Mouse (Mus musculus) liver, embryonic 11.5 days (tissue): Measurements from ENCODE around the gene Jmjd1c. TPM values are rescaled to one million over a fixed set of nuclear protein-coding genes. Genes with fewer than 3 reads are reported as not detected.

Source experiments
- ATAC-seq: fragments of 200-750 bp; cut with Nextera tagmentation; replicated peaks from 2 replicates; pipeline ENCODE4 v1.8.0; 2017; ENCODE audit warnings: moderate number of reproducible peaks, mild to moderate bottlenecking, moderate TSS enrichment, moderate library complexity; ENCODE audit not compliant: low FRiP score
- DNase-seq: peaks from one replicate; pipeline ENCODE4 v3.0.0-alpha.2; 2017; ENCODE audit warnings: low spot score
- H3K27ac ChIP-seq: fragments of 300-500 bp; sonication (generic); 2 replicates; pipeline ENCODE4 v1.5.1; 2014; ENCODE audit warnings: mild to moderate bottlenecking, low read depth, low read length, control low read depth
- H3K27me3 ChIP-seq: fragments of 300-500 bp; sonication (generic); replicated peaks from 2 replicates; pipeline ENCODE4 v1.6.1; 2014; ENCODE audit warnings: low read length, mixed read lengths; ENCODE audit not compliant: control insufficient read depth, insufficient read depth
- H3K36me3 ChIP-seq: fragments of 300-500 bp; sonication (generic); 2 replicates; pipeline ENCODE4 v1.6.1; 2014; ENCODE audit warnings: mild to moderate bottlenecking, low read length, moderate library complexity, mixed read lengths; ENCODE audit not compliant: control insufficient read depth, insufficient read depth
- H3K4me1 ChIP-seq: fragments of 300-500 bp; sonication (generic); replicated peaks from 2 replicates; pipeline ENCODE4 v1.6.1; 2014; ENCODE audit warnings: low read length, mixed read lengths; ENCODE audit not compliant: control insufficient read depth, insufficient read depth
- H3K4me2 ChIP-seq: fragments of 300-500 bp; sonication (generic); 2 replicates; pipeline ENCODE4 v1.6.1; 2014; ENCODE audit warnings: mild to moderate bottlenecking, control low read depth, moderate library complexity
- H3K4me3 ChIP-seq: fragments of 300-500 bp; sonication (generic); 2 replicates; pipeline ENCODE4 v1.5.1; 2014; ENCODE audit warnings: low read depth, low read length, control low read depth
- H3K9ac ChIP-seq: fragments of 300-500 bp; sonication (generic); 2 replicates; pipeline ENCODE4 v1.6.1; 2014; ENCODE audit warnings: low read depth, low read length, control low read depth
- H3K9me3 ChIP-seq: fragments of 300-500 bp; sonication (generic); 2 replicates; pipeline ENCODE4 v1.6.1; 2016; ENCODE audit warnings: low read length, inconsistent platforms, mixed read lengths; ENCODE audit not compliant: control insufficient read depth
- WGBS: fragments of 180-500 bp; shearing (Covaris S2); extraction: QIAGEN DNeasy Blood & Tissue Kit; methylation state at CpG from one replicate; pipeline ENCODE4 v1.1.7; 2014; 5-methylcytosine and 5-hydroxymethylcytosine counted together
- polyA plus RNA-seq: library from polyadenylated mRNA; unstranded; fragments of >200 nt; fragmentation: Nextera tagmentation; extraction: Ambion mirVana; gene quantifications from 2 replicates; pipeline ENCODE4 v1.2.1, GENCODE M21; 2014

The Jmjd1c gene
- polyA plus RNA-seq, 1 experiment from 2014 or later = 31.6 TPM

DNA sequence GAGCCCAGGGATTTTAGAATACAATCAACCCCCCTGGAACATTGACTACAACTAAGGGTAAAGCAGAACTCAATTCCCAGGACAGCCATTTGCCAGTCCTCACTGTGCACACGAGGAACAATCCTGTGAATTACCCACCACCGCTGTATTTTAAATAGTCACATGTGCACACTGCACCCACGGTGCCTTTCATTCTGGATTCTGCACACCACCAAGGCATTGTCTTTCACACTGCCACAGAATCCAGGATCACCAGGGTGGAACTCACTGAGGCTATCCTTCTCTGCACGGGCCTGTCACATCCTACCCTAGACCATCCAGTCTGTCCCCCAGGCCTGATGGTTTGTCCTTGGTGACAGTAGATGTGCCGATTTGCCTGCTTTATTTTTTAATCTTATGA, 30.0 kb upstream of the Jmjd1c start:
- Histone ChIP-seq H3K27me3 (no peaks in the 10 kb centered on the region), H3K36me3 (no peaks in the 10 kb centered on the region), H3K4me3 (no peak overlapping the region), H3K4me1 (no peaks in the 10 kb centered on the region), H3K27ac (no peak overlapping the region), H3K4me2 (no peak overlapping the region), H3K9me3 (no peaks in the 10 kb centered on the region), H3K9ac (no peak overlapping the region)
- WGBS = 79% methylated on average over 5 of the region's 5 CpGs
- DNase-seq = no peak
- no peak for ATAC-seq

DNA sequence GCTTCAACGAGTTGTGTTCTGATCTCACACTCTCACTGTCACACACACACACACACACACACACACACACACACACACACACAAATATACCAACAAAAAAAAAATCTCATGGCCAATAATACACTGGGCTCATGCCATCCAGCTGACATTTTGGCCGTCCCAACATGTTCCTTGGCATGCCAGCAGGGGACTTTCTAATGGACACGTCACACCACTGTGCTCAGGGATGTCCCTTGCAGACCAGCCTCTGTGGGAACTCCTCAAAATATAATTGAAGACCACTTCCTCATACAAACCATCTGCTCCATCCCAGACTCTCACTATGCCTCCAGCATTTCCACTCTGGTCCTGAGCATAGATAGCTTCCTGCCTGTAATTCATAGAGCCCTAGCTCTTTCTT, 29.5 kb upstream of the Jmjd1c start:
- H3K36me3 ChIP-seq = no peaks in the 10 kb centered on the region
- no peaks in the 10 kb centered on the region for H3K27me3 ChIP-seq
- H3K4me3 ChIP-seq = no peak overlapping the region
- ATAC-seq (no peak), DNase-seq (no peak)
- H3K4me1 ChIP-seq = no peaks in the 10 kb centered on the region
- H3K9ac ChIP-seq = no peak overlapping the region
- WGBS = 80% methylated on average over 3 of the region's 3 CpGs
- no peak overlapping the region for H3K4me2 ChIP-seq
- H3K9me3 ChIP-seq = no peaks in the 10 kb centered on the region
- H3K27ac ChIP-seq = no peak overlapping the region

GRCm38 (mm10) chr10:67069013-67069412, 26.9 kb upstream of the Jmjd1c start:
- H3K4me1 ChIP-seq = no peaks in the 10 kb centered on the region; the same call in 1 of the 2 replicates
- DNase-seq (no peak), ATAC-seq (no peak)
- H3K4me3 ChIP-seq = no peak overlapping the region
- no peak overlapping the region for H3K9ac ChIP-seq
- 45% methylated on average over 10 of the region's 10 CpGs for WGBS
- H3K36me3 ChIP-seq = no peaks in the 10 kb centered on the region
- H3K27ac ChIP-seq = no peak overlapping the region
- H3K4me2 ChIP-seq = peak overlapping the region; percentile 15
- H3K27me3 ChIP-seq = no peaks in the 10 kb centered on the region
- no peaks in the 10 kb centered on the region for H3K9me3 ChIP-seq

- DNase-seq (no peak), ATAC-seq (no peak)
- Histone ChIP-seq H3K27ac (no peak overlapping the region), H3K27me3 (no peaks in the 10 kb centered on the region), H3K4me3 (no peak overlapping the region), H3K36me3 (no peaks in the 10 kb centered on the region), H3K4me1 (no peaks in the 10 kb centered on the region; the same call in 1 of the 2 replicates), H3K4me2 (no peak overlapping the region), H3K9me3 (no peaks in the 10 kb centered on the region), H3K9ac (no peak overlapping the region)
- 76% methylated on average over 4 of the region's 4 CpGs for WGBS
These were observed 24.5 kb upstream of the Jmjd1c start for GRCm38 (mm10) chr10:67071389-67071788.

DNA sequence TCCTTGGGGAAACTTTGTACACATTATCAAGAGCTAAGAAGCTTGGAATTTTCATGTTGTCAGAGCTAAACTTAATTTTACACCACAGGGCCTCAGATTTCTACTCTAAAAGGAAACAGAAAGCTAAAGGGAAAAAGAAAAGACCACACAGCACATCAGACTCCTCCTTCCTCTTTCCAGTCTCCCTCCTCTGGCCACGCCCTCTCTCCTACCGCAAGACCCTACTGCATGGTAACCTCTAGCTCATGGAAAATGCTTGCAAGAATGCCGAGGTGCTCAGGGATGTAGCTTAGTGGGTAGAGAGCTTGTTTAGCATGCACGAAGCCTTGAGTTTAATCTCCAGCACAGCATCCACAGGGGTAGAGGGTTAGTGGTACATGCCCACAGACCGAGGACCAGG, 24.0 kb upstream of the Jmjd1c start:
- no peak overlapping the region for H3K4me2 ChIP-seq
- ATAC-seq (no peak; the same call in 1 of the 2 replicates), DNase-seq (no peak)
- H3K4me3 ChIP-seq = no peak overlapping the region
- no peaks in the 10 kb centered on the region for H3K9me3 ChIP-seq
- H3K4me1 ChIP-seq = no peaks in the 10 kb centered on the region; the same call in 1 of the 2 replicates
- no peaks in the 10 kb centered on the region for H3K27me3 ChIP-seq
- 54% methylated on average over 5 of the region's 5 CpGs for WGBS
- no peaks in the 10 kb centered on the region for H3K36me3 ChIP-seq
- H3K27ac ChIP-seq = no peak overlapping the region
- no peak overlapping the region for H3K9ac ChIP-seq

GRCm38 (mm10) chr10:67072600-67072999, 23.3 kb upstream of the Jmjd1c start:
- Histone ChIP-seq H3K9me3 (no peaks in the 10 kb centered on the region), H3K9ac (no peak overlapping the region), H3K4me3 (no peak overlapping the region), H3K27ac (no peak overlapping the region), H3K27me3 (no peaks in the 10 kb centered on the region), H3K4me2 (no peak overlapping the region), H3K4me1 (no peaks in the 10 kb centered on the region; the same call in 1 of the 2 replicates), H3K36me3 (no peaks in the 10 kb centered on the region)
- DNase-seq (no peak), ATAC-seq (no peak)
- 81% methylated on average over 4 of the region's 4 CpGs for WGBS

DNA sequence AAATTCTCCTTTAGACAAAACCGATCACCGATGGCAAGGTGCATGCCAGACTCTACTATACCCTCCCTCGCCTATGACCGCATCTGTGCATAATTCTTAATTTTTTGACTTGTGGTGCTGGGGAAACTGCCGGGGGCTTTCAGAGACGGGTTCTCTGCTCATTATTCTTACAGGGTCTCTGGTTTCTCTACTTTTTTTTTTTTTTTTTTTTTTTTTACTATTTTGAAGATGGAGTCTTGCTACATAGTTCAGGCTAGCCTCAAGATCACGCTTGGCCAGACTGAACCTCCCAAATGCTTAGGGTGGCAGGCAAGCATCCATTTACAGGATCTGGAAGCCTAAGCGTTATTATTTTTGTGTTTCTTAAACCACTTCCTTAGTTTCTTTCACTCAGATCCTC, 22.3 kb upstream of the Jmjd1c start:
- Histone ChIP-seq H3K36me3 (no peaks in the 10 kb centered on the region), H3K9me3 (no peaks in the 10 kb centered on the region), H3K9ac (no peak overlapping the region), H3K4me2 (no peak overlapping the region), H3K27ac (no peak overlapping the region), H3K27me3 (no peaks in the 10 kb centered on the region), H3K4me3 (no peak overlapping the region), H3K4me1 (peaks cover 2% of the 10 kb centered on the region)
- WGBS = 88% methylated on average over 8 of the region's 8 CpGs
- DNase-seq = no peak
- no peak for ATAC-seq

DNA sequence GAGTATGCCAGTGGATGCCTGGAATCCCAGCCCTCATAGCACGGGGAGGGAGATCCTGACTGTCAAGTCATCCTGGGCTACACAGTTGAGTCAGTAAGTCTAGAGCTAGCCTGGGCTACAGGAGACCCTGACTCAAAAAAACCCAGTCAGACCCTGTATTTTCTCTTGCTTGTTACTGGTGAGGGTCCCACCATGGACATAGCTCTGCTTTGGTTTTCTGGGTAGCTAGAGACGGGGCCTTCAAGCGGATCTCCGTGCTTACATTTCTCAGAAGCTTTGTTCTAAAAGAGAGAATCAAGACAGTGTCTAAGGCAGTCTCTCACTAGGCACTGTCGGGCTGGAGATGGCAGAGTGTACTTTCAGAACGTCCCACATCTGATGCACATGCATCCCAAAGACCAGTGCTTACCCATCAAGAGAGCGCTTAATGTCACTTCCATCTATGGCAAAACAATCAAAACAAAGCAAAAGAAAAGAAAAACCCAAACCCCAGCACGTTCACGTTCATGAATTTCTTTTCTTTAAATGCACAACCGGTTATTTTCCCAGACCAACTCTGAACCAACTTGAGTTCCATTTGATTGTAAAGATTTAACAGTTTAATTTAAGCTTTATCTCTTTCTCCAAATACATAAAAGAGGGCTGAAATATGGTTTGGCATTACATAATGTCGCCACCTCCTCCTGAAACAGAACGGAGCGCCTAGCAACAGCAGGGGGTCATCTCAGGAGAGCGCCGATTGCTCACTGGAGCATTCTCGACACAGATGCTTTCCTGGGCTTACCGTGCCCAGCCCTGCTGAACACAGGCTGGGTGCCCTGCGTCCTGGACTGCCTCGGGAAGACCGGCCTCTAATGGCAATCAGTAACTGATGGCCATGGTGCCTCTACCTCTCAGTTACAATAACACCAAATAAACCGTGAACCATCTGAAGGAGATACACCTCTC, 19.7 kb upstream of the Jmjd1c start:
- no peaks in the 10 kb centered on the region for H3K27me3 ChIP-seq
- H3K36me3 ChIP-seq = no peaks in the 10 kb centered on the region
- H3K9me3 ChIP-seq = no peaks in the 10 kb centered on the region
- DNase-seq = no peak
- no peak overlapping the region for H3K4me2 ChIP-seq
- ATAC-seq = no peak
- 79% methylated on average over 21 of the region's 21 CpGs for WGBS
- no peak overlapping the region for H3K9ac ChIP-seq
- no peak overlapping the region for H3K4me3 ChIP-seq
- H3K4me1 ChIP-seq = peaks cover 8% of the 10 kb centered on the region
- H3K27ac ChIP-seq = no peak overlapping the region

GRCm38 (mm10) chr10:67079030-67079429, 16.9 kb upstream of the Jmjd1c start:
- Histone ChIP-seq H3K9ac (no peak overlapping the region), H3K27me3 (no peaks in the 10 kb centered on the region), H3K4me1 (peaks cover 8% of the 10 kb centered on the region), H3K27ac (no peak overlapping the region), H3K4me2 (no peak overlapping the region), H3K36me3 (no peaks in the 10 kb centered on the region), H3K4me3 (no peak overlapping the region), H3K9me3 (no peaks in the 10 kb centered on the region)
- 71% methylated on average over 4 of the region's 4 CpGs for WGBS
- no peak; the same call in 1 of the 2 replicates for ATAC-seq
- DNase-seq = no peak
